Mouse (Mus musculus) lung, embryonic 16.5 days (tissue): ENCODE results near the gene Exoc3. TPM values are rescaled to one million over a fixed set of nuclear protein-coding genes. Genes with fewer than 3 reads are reported as not detected.
A peak's percentile ranks its signal among the peaks of the same experiment; 100 is the strongest.

Source experiments
- ATAC-seq: fragments of 200-750 bp; cut with Nextera tagmentation; 2 replicates; pipeline ENCODE4 v1.8.0; 2017; ENCODE audit warnings: low read depth, mild to moderate bottlenecking, moderate library complexity
- H3K27ac ChIP-seq: fragments of 300-500 bp; sonication (generic); 2 replicates; pipeline ENCODE4 v1.5.1; 2014; ENCODE audit warnings: mild to moderate bottlenecking, control low read depth, low read length
- H3K27me3 ChIP-seq: fragments of 300-500 bp; sonication (generic); 2 replicates; pipeline ENCODE4 v1.6.1; 2014; ENCODE audit warnings: low read depth, low read length, mixed read lengths; ENCODE audit not compliant: control insufficient read depth, insufficient read depth
- H3K36me3 ChIP-seq: fragments of 300-500 bp; sonication (generic); 2 replicates; pipeline ENCODE4 v1.6.1; 2014; ENCODE audit warnings: low read length; ENCODE audit not compliant: control insufficient read depth, insufficient read depth
- H3K4me1 ChIP-seq: fragments of 300-500 bp; sonication (generic); replicated peaks from 2 replicates; pipeline ENCODE4 v1.6.1; 2014; ENCODE audit warnings: low read length, mixed read lengths; ENCODE audit not compliant: control insufficient read depth, insufficient read depth
- H3K4me2 ChIP-seq: fragments of 300-500 bp; sonication (generic); 2 replicates; pipeline ENCODE4 v1.6.1; 2014; ENCODE audit warnings: low read depth, low read length, control low read depth
- H3K4me3 ChIP-seq: fragments of 300-500 bp; sonication (generic); 2 replicates; pipeline ENCODE4 v1.5.1; 2014; ENCODE audit warnings: mild to moderate bottlenecking, low read length, control low read depth
- H3K9ac ChIP-seq: fragments of 300-500 bp; sonication (generic); 2 replicates; pipeline ENCODE4 v1.6.1; 2014; ENCODE audit warnings: low read length, control low read depth
- H3K9me3 ChIP-seq: fragments of 300-500 bp; sonication (generic); 2 replicates; pipeline ENCODE4 v1.6.1; 2016; ENCODE audit warnings: low read length; ENCODE audit not compliant: control insufficient read depth
- WGBS: fragments of 180-500 bp; shearing (Covaris S2); extraction: QIAGEN DNeasy Blood & Tissue Kit; methylation state at CpG from one replicate; pipeline ENCODE4 v1.1.7; 2014; 5-methylcytosine and 5-hydroxymethylcytosine counted together
- polyA plus RNA-seq: library from polyadenylated mRNA; unstranded; fragments of >200 nt; fragmentation: Nextera tagmentation; extraction: Ambion mirVana; gene quantifications from 2 replicates; pipeline ENCODE4 v1.2.1, GENCODE M21; 2015

The Exoc3 gene
- polyA plus RNA-seq, 1 experiment from 2014 or later, result 67.2 TPM

DNA sequence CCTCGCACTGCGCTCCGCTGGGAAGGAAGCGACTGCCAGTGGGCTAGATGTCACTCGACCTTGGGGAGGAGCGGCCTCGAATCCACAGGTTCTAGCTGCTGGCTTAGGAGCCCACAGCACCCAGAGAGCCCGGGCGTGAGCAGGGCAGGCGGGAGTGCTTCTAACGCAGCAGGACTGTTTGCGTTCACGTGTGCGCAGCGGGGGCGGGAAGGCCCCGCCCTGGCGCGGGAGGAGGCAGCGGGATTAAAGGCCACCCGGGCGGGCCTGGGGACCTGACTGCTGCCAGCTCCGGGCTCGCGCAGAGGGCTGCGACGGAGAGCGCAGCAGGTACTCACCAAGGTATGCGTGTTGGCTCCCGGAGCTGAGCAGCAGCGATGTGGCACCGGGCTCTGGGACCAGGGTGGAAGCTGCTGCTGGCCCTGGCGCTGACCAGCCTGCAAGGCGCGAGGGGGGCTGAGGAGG lies 87.4 kb downstream of the Exoc3 start, which contains the start of gene Slc9a3:
Slc9a3 (plus strand) TSS at position 317 of the 462 bp plus-strand sequence.
- Histone ChIP-seq H3K4me3 (peak within 1 kb of the TSS; percentile 40), H3K4me2 (peak within 1 kb of the TSS; percentile 58), H3K4me1 (no peaks in the 10 kb centered on the region), H3K9me3 (no peaks in the 10 kb centered on the region), H3K27ac (no peak within 1 kb of the TSS), H3K27me3 (peaks cover 34% of the 10 kb centered on the region), H3K36me3 (no peaks in the 10 kb centered on the region), H3K9ac (no peak within 1 kb of the TSS)
- 0% methylated on average over 35 of the region's 35 CpGs for WGBS
- ATAC-seq, result no peak

Other genes with a start within 250 kb of the Exoc3 start
- not detected in 2 replicates for gene Zdhhc11, start 244.9 kb downstream of the Exoc3 start, polyA plus RNA-seq
- 1.3 and 1.7 TPM in 2 replicates for gene Tppp, start 199.3 kb downstream of the Exoc3 start, polyA plus RNA-seq
- 14.9 and 15.8 TPM in 2 replicates for gene Cep72, start 146.4 kb downstream of the Exoc3 start, polyA plus RNA-seq
- not detected in 2 replicates for gene Slc9a3, start 87.3 kb downstream of the Exoc3 start, polyA plus RNA-seq
- gene Ahrr, start 83.6 kb upstream of the Exoc3 start, polyA plus RNA-seq, result 0.57 and 0.70 TPM in 2 replicates
- gene Pdcd6, start 108.8 kb upstream of the Exoc3 start, polyA plus RNA-seq, result 123 and 134 TPM in 2 replicates
- 254 and 283 TPM in 2 replicates for gene Sdha, start 141.5 kb upstream of the Exoc3 start, polyA plus RNA-seq
- gene Ccdc127, start 141.6 kb upstream of the Exoc3 start, polyA plus RNA-seq, result 44.7 and 56.1 TPM in 2 replicates
- gene Lrrc14b, start 155.3 kb upstream of the Exoc3 start, polyA plus RNA-seq, result not detected in 2 replicates
- gene Zfp72, start 182.1 kb upstream of the Exoc3 start, polyA plus RNA-seq, result 6.9 and 7.0 TPM in 2 replicates
- 78.9 and 152 TPM in 2 replicates for gene Ftl1-ps1, start 191.0 kb upstream of the Exoc3 start, polyA plus RNA-seq